Mouse (Mus musculus): ENCODE results near the gene Zbtb12. TPM values are rescaled to one million over a fixed set of nuclear protein-coding genes. Genes with fewer than 3 reads are reported as not detected.

Gene Zbtb12
- total RNA-seq, 1 experiment from 2014 or later, result 22.5 TPM

Small RNA genes within 50 kb of the gene (microRNA-seq; reads per million reads assigned to microRNA genes)
- gene Mir6970 (0 to 1.0 reads per million in 2 experiments), gene Mir6971 (4.6 to 4.8 reads per million in 2 experiments), gene Mir6972 (0 reads per million in 2 experiments)

Other genes with a start within 250 kb of the Zbtb12 start
- 10.8 and 13.5 TPM in 2 replicates for gene Prrt1, start 249.9 kb upstream of the Zbtb12 start, total RNA-seq (2021)
- 13.4 TPM in 2 replicates for gene Fkbpl, start 234.7 kb upstream of the Zbtb12 start, total RNA-seq (2021)
- gene Atf6b, start 232.3 kb upstream of the Zbtb12 start, total RNA-seq (2021), result 50.4 and 52.5 TPM in 2 replicates
- 23.7 and 25.4 TPM in 2 replicates for gene Tnxb, start 208.9 kb upstream of the Zbtb12 start, total RNA-seq (2021)
- gene C4b, start 135.6 kb upstream of the Zbtb12 start, total RNA-seq (2021), result 134 and 138 TPM in 2 replicates
- gene Cyp21a1, start 74.9 kb upstream of the Zbtb12 start, total RNA-seq (2021), result 6,026 and 7,512 TPM in 2 replicates
- gene Stk19, start 42.5 kb upstream of the Zbtb12 start, total RNA-seq (2021), result 45.1 and 45.5 TPM in 2 replicates
- 54.8 and 65.0 TPM in 2 replicates for gene Dxo, start 42.5 kb upstream of the Zbtb12 start, total RNA-seq (2021)
- gene Skiv2l, start 29.3 kb upstream of the Zbtb12 start, total RNA-seq (2021), result 69.2 and 79.3 TPM in 2 replicates
- gene Nelfe, start 29.1 kb upstream of the Zbtb12 start, total RNA-seq (2021), result 57.9 and 61.6 TPM in 2 replicates
- 6.5 and 18.6 TPM in 2 replicates for gene Cfb, start 17.0 kb upstream of the Zbtb12 start, total RNA-seq (2021)
- not detected in 2 replicates for gene Gm20547, start 2.6 kb downstream of the Zbtb12 start, total RNA-seq (2021)
- 71.7 and 86.4 TPM in 2 replicates for gene C2, start 18.8 kb downstream of the Zbtb12 start, total RNA-seq (2021)
- 158 and 186 TPM in 2 replicates for gene Ehmt2, start 19.0 kb downstream of the Zbtb12 start, total RNA-seq (2021)
- gene Slc44a4, start 35.0 kb downstream of the Zbtb12 start, total RNA-seq (2021), result 1.7 and 2.4 TPM in 2 replicates
- 26.1 and 27.6 TPM in 2 replicates for gene Neu1, start 51.8 kb downstream of the Zbtb12 start, total RNA-seq (2021)
- gene Hspa1b, start 79.8 kb downstream of the Zbtb12 start, total RNA-seq (2021), result 29.0 and 79.3 TPM in 2 replicates
- gene Gm20481, start 90.4 kb downstream of the Zbtb12 start, total RNA-seq (2021), result not detected in 2 replicates
- 18.9 and 33.6 TPM in 2 replicates for gene Hspa1a, start 92.7 kb downstream of the Zbtb12 start, total RNA-seq (2021)
- 0.27 TPM in 1 of 2 replicates, not detected in the other for gene Hspa1l, start 93.2 kb downstream of the Zbtb12 start, total RNA-seq (2021)
- gene Lsm2, start 102.4 kb downstream of the Zbtb12 start, total RNA-seq (2021), result 39.6 and 51.2 TPM in 2 replicates
- 62.4 and 64.8 TPM in 2 replicates for gene Vars, start 121.5 kb downstream of the Zbtb12 start, total RNA-seq (2021)
- 0.57 and 0.97 TPM in 2 replicates for gene Vwa7, start 137.1 kb downstream of the Zbtb12 start, total RNA-seq (2021)
- gene Sapcd1, start 148.5 kb downstream of the Zbtb12 start, total RNA-seq (2021), result 0.61 TPM in 1 of 2 replicates, not detected in the other
- 1.3 and 1.6 TPM in 2 replicates for gene Msh5, start 167.3 kb downstream of the Zbtb12 start, total RNA-seq (2021)
- gene Clic1, start 170.5 kb downstream of the Zbtb12 start, total RNA-seq (2021), result 79.7 and 90.5 TPM in 2 replicates
- gene Ddah2, start 179.6 kb downstream of the Zbtb12 start, total RNA-seq (2021), result 14.2 and 17.8 TPM in 2 replicates
- not detected in 2 replicates for gene Ly6g6c, start 185.9 kb downstream of the Zbtb12 start, total RNA-seq (2021)
- gene Mpig6b, start 186.7 kb downstream of the Zbtb12 start, total RNA-seq (2021), result 0.24 TPM in 1 of 2 replicates, not detected in the other
- not detected in 2 replicates for gene Ly6g6e, start 197.4 kb downstream of the Zbtb12 start, total RNA-seq (2021)
- 1.5 and 2.0 TPM in 2 replicates for gene Ly6g6d, start 198.6 kb downstream of the Zbtb12 start, total RNA-seq (2021)
- gene Ly6g6f, start 206.1 kb downstream of the Zbtb12 start, total RNA-seq (2021), result not detected in 2 replicates
- gene Abhd16a, start 209.8 kb downstream of the Zbtb12 start, total RNA-seq (2021), result 67.1 and 84.9 TPM in 2 replicates
- not detected in 2 replicates for gene Ly6g5c, start 228.8 kb downstream of the Zbtb12 start, total RNA-seq (2021)
- gene Ly6g5b, start 235.9 kb downstream of the Zbtb12 start, total RNA-seq (2021), result 0.30 and 0.81 TPM in 2 replicates
- 19.0 and 19.4 TPM in 2 replicates for gene Gpank1, start 242.0 kb downstream of the Zbtb12 start, total RNA-seq (2021)
- gene Csnk2b, start 242.6 kb downstream of the Zbtb12 start, total RNA-seq (2021), result 201 and 272 TPM in 2 replicates
- gene D17H6S53E, start 246.9 kb downstream of the Zbtb12 start, total RNA-seq (2021), result 23.0 and 29.7 TPM in 2 replicates